Mouse (Mus musculus): ENCODE results near the gene Mcm2. TPM values are rescaled to one million over a fixed set of nuclear protein-coding genes. Genes with fewer than 3 reads are reported as not detected.

Mcm2 gene
- polyA plus RNA-seq, 1 experiment from 2014 or later = 243 TPM

GRCm38 (mm10) chr6:88884690-88885089, 13.9 kb downstream of the Mcm2 start:
- H3K27ac ChIP-seq = no peak overlapping the region
- no peak for ATAC-seq
- peaks cover 5% of the 10 kb centered on the region for H3K4me1 ChIP-seq
- no peak overlapping the region for H3K4me2 ChIP-seq
- no peak overlapping the region for H3K4me3 ChIP-seq
- H3K9ac ChIP-seq = no peak overlapping the region
- no peaks in the 10 kb centered on the region for H3K9me3 ChIP-seq (replicated peaks)
- peaks cover 99% of the 10 kb centered on the region for H3K36me3 ChIP-seq
- H3K27me3 ChIP-seq (replicated peaks) = no peaks in the 10 kb centered on the region
- WGBS (ENCODE audit: insufficient replicate concordance) = 91% methylated on average over 17 of the region's 17 CpGs

GRCm38 (mm10) chr6:88884195-88884594, 14.4 kb downstream of the Mcm2 start:
- H3K36me3 ChIP-seq = peaks cover 94% of the 10 kb centered on the region
- WGBS (ENCODE audit: insufficient replicate concordance) = 87% methylated on average over 10 of the region's 10 CpGs

GRCm38 (mm10) chr6:88881334-88881733, 17.2 kb downstream of the Mcm2 start:
- WGBS (ENCODE audit: insufficient replicate concordance) = 89% methylated on average over 7 of the region's 7 CpGs
- peaks cover 66% of the 10 kb centered on the region for H3K36me3 ChIP-seq
- no peak overlapping the region for H3K9ac ChIP-seq
- no peak for ATAC-seq
- H3K27ac ChIP-seq = no peak overlapping the region
- H3K4me2 ChIP-seq = no peak overlapping the region
- H3K4me3 ChIP-seq = no peak overlapping the region
- no peaks in the 10 kb centered on the region for H3K9me3 ChIP-seq (replicated peaks)
- H3K27me3 ChIP-seq (replicated peaks) = peaks cover 11% of the 10 kb centered on the region
- H3K4me1 ChIP-seq = no peaks in the 10 kb centered on the region

More at GRCm38 (mm10) chr6:88884195-88884594, 14.4 kb downstream of the Mcm2 start:
- Histone ChIP-seq H3K4me2 (no peak overlapping the region), H3K27ac (0 out of 2 replicates have a peak overlapping the region, but pooled peaks have one; percentile 6), H3K4me3 (no peak overlapping the region), H3K27me3 (replicated peaks) (no peaks in the 10 kb centered on the region), H3K4me1 (peaks cover 5% of the 10 kb centered on the region; the same call in 1 of the 2 replicates), H3K9ac (no peak overlapping the region), H3K9me3 (replicated peaks) (no peaks in the 10 kb centered on the region)
- ATAC-seq = no peak

GRCm38 (mm10) chr6:88879471-88879870, 19.1 kb downstream of the Mcm2 start:
- H3K4me2 ChIP-seq = no peak overlapping the region
- no peaks in the 10 kb centered on the region for H3K9me3 ChIP-seq (replicated peaks)
- peaks cover 6% of the 10 kb centered on the region for H3K4me1 ChIP-seq
- no peak overlapping the region for H3K27ac ChIP-seq
- WGBS (ENCODE audit: insufficient replicate concordance) = 60% methylated on average over 4 of the region's 4 CpGs
- H3K9ac ChIP-seq = no peak overlapping the region
- H3K27me3 ChIP-seq (replicated peaks) = peaks cover 30% of the 10 kb centered on the region
- peaks cover 47% of the 10 kb centered on the region for H3K36me3 ChIP-seq
- no peak overlapping the region for H3K4me3 ChIP-seq
- ATAC-seq = no peak

GRCm38 (mm10) chr6:88874868-88875508, 23.6 kb downstream of the Mcm2 start, which contains the start of gene Podxl2:
TSS of gene Podxl2 (minus strand) at chr6:88875044.
- Histone ChIP-seq H3K4me1 (peaks cover 8% of the 10 kb centered on the region), H3K4me3 (peak within 1 kb of the TSS; percentile 60), H3K9ac (peak within 1 kb of the TSS; percentile 31; the same call in 1 of the 2 replicates), H3K36me3 (peaks cover 2% of the 10 kb centered on the region; the same call in 1 of the 2 replicates), H3K27ac (no peak within 1 kb of the TSS), H3K4me2 (peak within 1 kb of the TSS; percentile 71), H3K27me3 (replicated peaks) (peaks cover 75% of the 10 kb centered on the region), H3K9me3 (replicated peaks) (no peaks in the 10 kb centered on the region)
- no peak for ATAC-seq
- 6% methylated on average over 58 of the region's 63 CpGs for WGBS (ENCODE audit: insufficient replicate concordance)

- peaks cover 77% of the 10 kb centered on the region for H3K27me3 ChIP-seq (replicated peaks)
- ATAC-seq = peak; percentile 25; the same call in 1 of the 2 replicates
- H3K4me3 ChIP-seq = peak overlapping the region; percentile 60
- H3K27ac ChIP-seq = no peak overlapping the region
- 6% methylated on average over 68 of the region's 74 CpGs for whole genome bisulfite sequencing (ENCODE audit: insufficient replicate concordance)
- H3K4me2 ChIP-seq = peak overlapping the region; percentile 71
- H3K36me3 ChIP-seq = no peaks in the 10 kb centered on the region
- H3K4me1 ChIP-seq = peaks cover 8% of the 10 kb centered on the region
- H3K9me3 ChIP-seq (replicated peaks) = no peaks in the 10 kb centered on the region
- H3K9ac ChIP-seq = peak overlapping the region; percentile 31; the same call in 1 of the 2 replicates
Observed at GRCm38 (mm10) chr6:88873965-88874867, 24.4 kb downstream of the Mcm2 start.

- no peaks in the 10 kb centered on the region for H3K36me3 ChIP-seq
- peaks cover 77% of the 10 kb centered on the region for H3K27me3 ChIP-seq (replicated peaks)
- WGBS (ENCODE audit: insufficient replicate concordance) = 34% methylated on average over 7 of the region's 7 CpGs
- H3K9ac ChIP-seq = no peak overlapping the region
- peaks cover 8% of the 10 kb centered on the region for H3K4me1 ChIP-seq
- no peak overlapping the region for H3K4me3 ChIP-seq
- no peak for ATAC-seq
- H3K4me2 ChIP-seq = no peak overlapping the region
- no peaks in the 10 kb centered on the region for H3K9me3 ChIP-seq (replicated peaks)
- H3K27ac ChIP-seq = no peak overlapping the region
Observed at GRCm38 (mm10) chr6:88872811-88873210, 25.8 kb downstream of the Mcm2 start.

- Histone ChIP-seq H3K36me3 (no peaks in the 10 kb centered on the region), H3K4me2 (no peak overlapping the region), H3K4me3 (no peak overlapping the region), H3K9ac (no peak overlapping the region), H3K27ac (no peak overlapping the region), H3K9me3 (replicated peaks) (no peaks in the 10 kb centered on the region), H3K4me1 (peaks cover 8% of the 10 kb centered on the region), H3K27me3 (replicated peaks) (peaks cover 79% of the 10 kb centered on the region)
- WGBS (ENCODE audit: insufficient replicate concordance) = 55% methylated on average over 8 of the region's 8 CpGs
- no peak for ATAC-seq
Observed at GRCm38 (mm10) chr6:88871546-88871945, 27.0 kb downstream of the Mcm2 start.

- no peak overlapping the region for H3K4me3 ChIP-seq
- 62% methylated on average over 4 of the region's 4 CpGs for WGBS (ENCODE audit: insufficient replicate concordance)
- no peak for ATAC-seq
- no peak overlapping the region for H3K4me2 ChIP-seq
- no peak overlapping the region for H3K9ac ChIP-seq
- no peak overlapping the region for H3K27ac ChIP-seq
- H3K27me3 ChIP-seq (replicated peaks) = peaks cover 79% of the 10 kb centered on the region
- H3K36me3 ChIP-seq = no peaks in the 10 kb centered on the region
- peaks cover 8% of the 10 kb centered on the region for H3K4me1 ChIP-seq
- no peaks in the 10 kb centered on the region for H3K9me3 ChIP-seq (replicated peaks)
Observed at GRCm38 (mm10) chr6:88870594-88870993, 28.0 kb downstream of the Mcm2 start.

GRCm38 (mm10) chr6:88869459-88869858, 29.1 kb downstream of the Mcm2 start:
- peaks cover 2% of the 10 kb centered on the region for H3K4me1 ChIP-seq
- H3K27ac ChIP-seq = no peak overlapping the region
- H3K4me3 ChIP-seq = no peak overlapping the region
- H3K27me3 ChIP-seq (replicated peaks) = peaks cover 78% of the 10 kb centered on the region
- H3K9me3 ChIP-seq (replicated peaks) = no peaks in the 10 kb centered on the region
- no peaks in the 10 kb centered on the region for H3K36me3 ChIP-seq
- no peak overlapping the region for H3K9ac ChIP-seq
- ATAC-seq = no peak
- WGBS (ENCODE audit: insufficient replicate concordance) = 74% methylated on average over 7 of the region's 7 CpGs
- no peak overlapping the region for H3K4me2 ChIP-seq

- Histone ChIP-seq H3K36me3 (no peaks in the 10 kb centered on the region), H3K9me3 (replicated peaks) (peaks cover 9% of the 10 kb centered on the region), H3K27me3 (replicated peaks) (peaks cover 41% of the 10 kb centered on the region), H3K4me2 (no peak overlapping the region), H3K4me3 (no peak overlapping the region), H3K27ac (no peak overlapping the region), H3K4me1 (0 out of 2 replicates have a peak, but pooled peaks cover 2% of the 10 kb centered on the region), H3K9ac (no peak overlapping the region)
- ATAC-seq = no peak
- 68% methylated on average over 7 of the region's 7 CpGs for WGBS (ENCODE audit: insufficient replicate concordance)
Observed at GRCm38 (mm10) chr6:88865704-88866103, 32.9 kb downstream of the Mcm2 start.

GRCm38 (mm10) chr6:88860914-88861313, 37.7 kb downstream of the Mcm2 start:
- Histone ChIP-seq H3K4me1 (0 out of 2 replicates have a peak, but pooled peaks cover 5% of the 10 kb centered on the region), H3K27me3 (replicated peaks) (peaks cover 52% of the 10 kb centered on the region), H3K36me3 (no peaks in the 10 kb centered on the region), H3K27ac (no peak overlapping the region), H3K4me2 (no peak overlapping the region), H3K9me3 (replicated peaks) (peaks cover 9% of the 10 kb centered on the region), H3K9ac (no peak overlapping the region), H3K4me3 (no peak overlapping the region)
- 13% methylated on average over 2 of the region's 2 CpGs for WGBS (ENCODE audit: insufficient replicate concordance)
- peak; percentile 54 for ATAC-seq
